Mouse (Mus musculus) WW6 (cell line): ENCODE results near the gene Plekhd1.

ENCODE experiments used
- DNase-seq: peaks from one replicate; pipeline ENCODE4 v3.0.0-alpha.2; 2013; ENCODE audit warnings: low read depth, low spot score

Plekhd1 gene

GRCm38 (mm10) chr12:80692269-80692972 lies at the start of gene Plekhd1:
TSS of gene Plekhd1 (plus strand) at chr12:80692591.
- no peak for DNase-seq

- peak; percentile 81 for DNase-seq
These were observed 49.4 kb upstream of the Plekhd1 start for GRCm38 (mm10) chr12:80642725-80643692.

GRCm38 (mm10) chr12:80643693-80644505 lies 48.5 kb upstream of the Plekhd1 start, which contains the start of the genes Slc39a9 and Erh:
TSS of gene Slc39a9 (plus strand) at chr12:80643883.
TSS of gene Erh (minus strand) at chr12:80644341.
- DNase-seq = peak; percentile 79

- no peak for DNase-seq
These were observed 47.9 kb upstream of the Plekhd1 start for GRCm38 (mm10) chr12:80644506-80644868.

- no peak for DNase-seq
These were observed 46.0 kb upstream of the Plekhd1 start for GRCm38 (mm10) chr12:80646377-80646776.

GRCm38 (mm10) chr12:80653951-80654658 lies 38.3 kb upstream of the Plekhd1 start:
- no peak for DNase-seq

- no peak for DNase-seq
These were observed 37.7 kb upstream of the Plekhd1 start for GRCm38 (mm10) chr12:80654659-80655025.

GRCm38 (mm10) chr12:80658661-80659060 lies 33.7 kb upstream of the Plekhd1 start:
- no peak for DNase-seq

GRCm38 (mm10) chr12:80662322-80662721 lies 30.1 kb upstream of the Plekhd1 start:
- DNase-seq = no peak

GRCm38 (mm10) chr12:80663935-80664334 lies 28.5 kb upstream of the Plekhd1 start:
- no peak for DNase-seq

GRCm38 (mm10) chr12:80668391-80668790 lies 24.0 kb upstream of the Plekhd1 start:
- no peak for DNase-seq

- peak; percentile 26 for DNase-seq
These were observed 19.2 kb upstream of the Plekhd1 start for GRCm38 (mm10) chr12:80673170-80673569.

- DNase-seq = no peak
These were observed 11.1 kb upstream of the Plekhd1 start for GRCm38 (mm10) chr12:80681340-80681739.

GRCm38 (mm10) chr12:80683554-80683953 lies 8.8 kb upstream of the Plekhd1 start:
- no peak for DNase-seq

GRCm38 (mm10) chr12:80684316-80684715 lies 8.1 kb upstream of the Plekhd1 start:
- no peak for DNase-seq

GRCm38 (mm10) chr12:80687788-80688211 lies 4.6 kb upstream of the Plekhd1 start:
- DNase-seq = no peak

- no peak for DNase-seq
These were observed 2.7 kb upstream of the Plekhd1 start for GRCm38 (mm10) chr12:80689696-80690095.

- DNase-seq = no peak
These were observed 710 bp upstream of the Plekhd1 start for GRCm38 (mm10) chr12:80691671-80692091.

GRCm38 (mm10) chr12:80693700-80694099 lies 1.3 kb downstream of the Plekhd1 start:
- no peak for DNase-seq

GRCm38 (mm10) chr12:80695004-80695403 lies 2.6 kb downstream of the Plekhd1 start:
- no peak for DNase-seq
